Mouse (Mus musculus): Measurements from ENCODE around the gene Erbb2. TPM values are rescaled to one million over a fixed set of nuclear protein-coding genes. Genes with fewer than 3 reads are reported as not detected.

Gene Erbb2
- total RNA-seq, 2 experiments from 2014 or later, result 3.9 to 5.3 TPM

DNA sequence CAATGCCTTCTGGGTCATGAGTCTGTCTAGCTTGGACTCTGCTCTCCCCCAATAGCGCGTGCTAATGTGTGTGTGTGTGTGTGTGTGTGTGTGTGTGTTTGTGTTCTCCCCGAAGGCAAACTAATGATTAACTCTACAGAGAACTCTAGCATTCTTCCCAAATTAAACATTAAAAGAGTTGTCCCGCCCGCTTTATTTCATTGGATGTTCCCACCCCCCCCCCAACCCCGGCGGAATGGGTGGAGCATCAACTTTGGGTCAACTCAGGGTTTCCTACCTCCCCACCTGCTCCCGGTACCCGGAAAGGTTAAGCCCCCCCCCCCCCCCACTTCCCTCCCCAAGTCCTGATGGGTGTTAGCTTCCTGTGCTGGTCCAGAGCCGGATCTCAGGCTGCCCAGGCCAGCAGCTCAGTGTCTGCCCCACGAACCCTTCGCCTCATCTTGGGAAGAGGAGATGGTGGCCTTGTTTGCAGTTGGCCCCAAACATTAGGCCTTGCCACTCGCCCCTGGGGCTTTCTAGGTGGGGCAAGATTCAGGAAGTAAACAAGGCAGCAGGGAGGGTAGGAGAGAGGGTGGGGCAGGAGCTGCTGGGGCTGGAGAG is 36.0 kb downstream of the Erbb2 start:
- intact Hi-C loops (cut with DNase I; ENCODE audit: low total_unique reads), result no loop called here
- no peak for DNase-seq

- intact Hi-C loops (cut with DNase I; ENCODE audit: low total_unique reads), result no loop called here
- no peak for DNase-seq
Observed at GRCm38 (mm10) chr11:98449419-98449818, 37.1 kb downstream of the Erbb2 start.

DNA sequence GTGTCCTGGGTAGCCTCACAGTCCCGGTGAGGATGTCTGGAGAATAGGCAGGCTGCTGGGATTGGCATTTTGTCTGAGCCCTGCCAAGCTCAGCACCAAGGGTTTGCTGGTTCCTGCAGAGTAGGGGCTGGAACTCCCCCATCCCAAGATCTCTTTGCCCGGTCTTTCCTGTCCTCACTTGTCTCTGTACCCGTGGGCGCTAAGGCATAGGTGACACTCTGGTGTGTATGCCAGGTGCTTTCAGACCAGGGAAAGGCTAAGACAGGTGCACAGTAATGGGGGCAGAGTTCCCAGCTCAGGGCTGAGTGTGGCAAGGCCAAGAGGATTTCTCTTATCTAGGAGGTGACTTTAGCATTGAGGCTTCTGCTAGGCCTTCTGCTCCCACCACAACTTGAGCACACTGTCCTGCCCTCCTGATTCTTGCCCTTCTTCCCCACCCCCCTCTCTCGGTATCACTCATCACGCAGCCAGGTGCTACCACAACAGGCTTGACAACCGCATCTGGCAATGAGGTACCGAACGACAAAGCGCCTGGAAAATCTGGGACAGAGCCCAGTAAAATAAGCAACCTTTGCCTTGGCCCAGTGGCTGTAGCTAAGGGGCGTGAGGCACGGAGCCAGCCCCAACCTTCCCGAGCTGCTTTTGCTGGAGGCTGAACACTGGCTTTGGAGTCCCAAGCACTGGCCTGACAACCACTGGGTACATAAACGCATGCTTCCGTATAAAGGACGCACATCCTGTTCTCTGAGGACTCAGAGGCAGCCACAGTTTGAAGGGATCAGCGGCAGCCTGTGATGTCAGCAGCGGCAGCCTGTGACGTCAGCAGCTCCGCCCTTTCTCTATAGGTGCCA is 37.9 kb downstream of the Erbb2 start:
- no peak for DNase-seq
- intact Hi-C loops (cut with DNase I; ENCODE audit: low total_unique reads), result loop anchor here (10.0 kb wide), 1 partner anchor 185 kb away; no protein-coding TSS in a partner anchor

DNA sequence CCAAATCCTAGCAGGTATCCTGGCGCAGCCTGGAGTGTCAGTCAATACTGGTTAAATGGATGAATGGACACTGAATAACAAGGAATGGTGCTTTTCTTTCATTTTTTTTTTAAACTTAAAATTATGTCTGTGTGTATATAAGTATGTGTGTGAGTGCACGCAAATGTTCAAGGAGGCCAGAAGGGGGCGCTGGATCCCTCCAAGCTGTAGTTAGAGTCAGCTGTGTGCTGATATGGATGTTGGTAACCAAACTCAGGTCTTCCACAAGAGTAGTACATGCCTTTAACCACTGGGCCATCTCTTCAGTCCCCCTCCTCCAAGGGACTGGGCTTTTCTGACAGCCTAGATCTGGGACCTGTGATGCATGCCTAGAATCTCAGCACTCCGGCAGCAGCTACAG is 43.2 kb downstream of the Erbb2 start:
- no peak for DNase-seq
- intact Hi-C loops (cut with DNase I; ENCODE audit: low total_unique reads), result loop anchor here (5.0 to 10.0 kb wide), 2 partner anchors 113 to 191 kb away; no protein-coding TSS in a partner anchor

- no peak for DNase-seq
- intact Hi-C loops (cut with DNase I; ENCODE audit: low total_unique reads), result loop anchor here (5.0 to 10.0 kb wide), 2 partner anchors 114 to 192 kb away; no protein-coding TSS in a partner anchor
Observed at GRCm38 (mm10) chr11:98456545-98456944, 44.3 kb downstream of the Erbb2 start.

DNA sequence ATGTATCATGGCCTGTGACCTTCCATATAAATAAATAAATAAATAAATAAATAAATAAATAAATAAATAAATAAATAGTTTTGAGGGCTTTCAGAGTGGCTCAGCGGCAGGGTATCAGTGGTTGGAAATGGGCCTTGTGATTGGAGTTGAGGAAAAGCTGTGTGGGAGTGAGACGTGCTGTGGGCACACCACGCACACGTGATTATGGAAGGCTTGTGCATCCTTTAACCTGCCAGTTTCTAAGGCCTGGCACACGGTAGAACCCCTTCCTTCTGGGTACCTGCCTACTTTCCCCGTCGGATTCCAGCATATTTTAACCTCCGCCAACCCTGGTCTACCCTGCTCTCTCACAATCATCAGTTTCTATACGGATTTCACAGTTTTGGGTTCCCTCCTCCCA is 44.7 kb downstream of the Erbb2 start:
- intact Hi-C loops (cut with DNase I; ENCODE audit: low total_unique reads), result loop anchor here (5.0 to 10.0 kb wide), 2 partner anchors 115 to 192 kb away; no protein-coding TSS in a partner anchor
- DNase-seq, result no peak

- peak; percentile 81 for DNase-seq
- intact Hi-C loops (cut with DNase I; ENCODE audit: low total_unique reads), result loop anchor here (5.0 to 10.0 kb wide), 2 partner anchors 115 to 193 kb away; no protein-coding TSS in a partner anchor
Observed at GRCm38 (mm10) chr11:98457367-98458120, 45.3 kb downstream of the Erbb2 start.

- DNase-seq, result no peak
- intact Hi-C loops (cut with DNase I; ENCODE audit: low total_unique reads), result loop anchor here (5.0 to 10.0 kb wide), 2 partner anchors 116 to 194 kb away; no protein-coding TSS in a partner anchor
Observed at GRCm38 (mm10) chr11:98458121-98458990, 46.1 kb downstream of the Erbb2 start.

DNA sequence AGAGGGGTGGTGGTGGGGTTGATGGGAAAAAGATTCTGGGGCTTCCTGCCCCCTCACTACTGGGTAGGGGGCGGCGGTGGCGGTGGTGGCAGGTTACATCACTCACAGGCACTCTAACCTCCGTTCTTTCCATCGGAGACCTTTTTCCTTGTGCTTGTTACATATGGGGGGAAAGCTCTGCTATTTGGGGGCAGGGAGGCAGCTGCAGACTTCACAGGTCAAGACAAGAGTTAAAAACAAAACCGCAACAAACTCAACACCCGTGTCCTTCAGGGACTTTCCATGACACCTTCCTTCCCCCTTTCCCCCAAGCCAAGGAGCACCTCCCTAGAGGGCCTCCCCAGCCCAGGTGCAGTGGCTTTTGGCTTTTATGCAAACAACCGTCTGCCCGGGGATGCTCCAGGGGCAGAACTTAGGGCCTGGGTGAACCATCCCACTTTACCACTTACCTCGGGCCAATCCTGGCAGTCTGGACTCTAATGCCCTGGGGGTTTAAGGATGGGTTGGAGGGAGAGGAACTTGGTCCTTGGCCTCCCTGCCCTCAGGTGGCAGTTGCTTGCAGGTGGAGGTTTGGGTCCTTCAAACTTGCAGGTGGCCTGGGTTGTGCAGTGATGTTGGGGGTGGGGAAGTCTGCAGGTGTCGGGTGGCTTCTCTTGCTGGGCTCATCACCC is 46.9 kb downstream of the Erbb2 start:
- intact Hi-C loops (cut with DNase I; ENCODE audit: low total_unique reads), result loop anchor here (5.0 to 10.0 kb wide), 2 partner anchors 117 to 194 kb away; no protein-coding TSS in a partner anchor
- DNase-seq, result no peak

- DNase-seq, result no peak
- intact Hi-C loops (cut with DNase I; ENCODE audit: low total_unique reads), result loop anchor here (5.0 to 10.0 kb wide), 2 partner anchors 118 to 195 kb away; no protein-coding TSS in a partner anchor
Observed at GRCm38 (mm10) chr11:98459860-98460259, 47.6 kb downstream of the Erbb2 start.

DNA sequence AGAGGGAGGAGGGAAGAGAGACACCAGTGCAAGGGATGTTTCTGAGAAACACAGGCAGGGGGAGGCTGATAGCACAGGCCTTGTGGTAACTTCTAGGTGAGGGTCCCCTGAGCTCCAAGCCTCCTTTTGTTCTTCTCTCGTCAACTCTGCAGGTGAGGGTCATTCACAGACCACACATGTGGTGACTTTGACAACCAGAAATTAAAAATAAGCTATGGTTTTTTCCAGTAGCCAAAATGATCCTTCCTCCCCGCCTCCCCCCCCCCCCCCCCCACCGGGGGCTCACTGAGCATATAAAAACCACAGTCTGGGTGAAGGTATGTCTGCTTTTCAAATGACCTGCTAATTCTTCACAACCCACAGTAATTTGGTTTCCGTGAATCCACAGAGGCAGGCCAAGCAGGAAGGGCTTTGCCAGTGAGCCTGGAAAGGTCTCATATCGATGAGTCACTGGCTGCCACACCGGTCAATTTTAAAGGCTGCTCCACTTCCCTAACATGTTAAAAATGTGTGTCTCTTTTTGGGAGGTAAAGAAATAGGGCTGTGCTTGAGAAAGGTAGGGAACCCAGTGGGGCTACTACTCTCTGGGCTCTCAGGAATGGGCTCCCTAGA is 48.9 kb downstream of the Erbb2 start:
- intact Hi-C loops (cut with DNase I; ENCODE audit: low total_unique reads), result no loop called here
- DNase-seq, result no peak

DNA sequence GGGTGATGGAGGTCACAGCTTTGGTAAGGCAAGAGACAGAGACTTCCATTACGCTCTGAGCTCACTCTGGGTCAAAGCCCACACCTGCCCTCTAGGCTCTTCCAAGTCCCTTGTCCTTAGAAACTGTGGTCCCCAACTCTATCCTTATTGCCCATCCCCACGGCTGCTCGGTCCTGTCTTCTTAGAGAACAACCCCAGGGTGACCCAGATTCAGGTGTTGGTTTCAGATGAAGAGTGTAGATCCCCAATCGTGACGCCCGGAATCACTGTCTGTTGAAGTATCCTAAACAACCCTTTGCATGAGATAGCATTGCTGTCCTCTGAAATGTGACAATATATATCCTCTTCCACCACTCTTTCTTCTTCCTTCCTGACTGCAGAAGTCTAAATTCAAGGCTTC is 50.0 kb downstream of the Erbb2 start:
- intact Hi-C loops (cut with DNase I; ENCODE audit: low total_unique reads), result no loop called here
- no peak for DNase-seq

DNA sequence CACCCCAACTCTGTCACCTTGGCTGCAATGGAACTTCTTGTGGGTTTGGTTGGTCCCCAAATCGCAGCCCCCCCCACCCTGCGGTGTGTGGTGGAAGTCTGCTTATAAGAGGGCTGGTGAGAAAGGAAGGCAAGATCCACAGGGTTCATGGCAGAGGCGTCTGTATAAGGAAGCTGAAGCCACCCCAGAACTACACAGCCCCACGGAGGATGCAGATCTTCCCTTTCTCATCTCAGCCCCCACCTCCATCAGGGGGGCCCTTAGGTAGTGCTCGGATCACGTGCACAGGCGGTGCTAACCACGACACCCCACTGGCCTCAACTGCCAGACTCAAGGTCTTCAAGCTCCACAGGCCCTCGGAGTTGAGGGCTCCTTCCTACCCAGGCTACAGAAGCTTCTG is 51.6 kb downstream of the Erbb2 start:
- DNase-seq, result no peak
- intact Hi-C loops (cut with DNase I; ENCODE audit: low total_unique reads), result no loop called here

- DNase-seq, result no peak
- intact Hi-C loops (cut with DNase I; ENCODE audit: low total_unique reads), result no loop called here
Observed at GRCm38 (mm10) chr11:98464516-98464915, 52.2 kb downstream of the Erbb2 start.

GRCm38 (mm10) chr11:98469761-98470714 is 57.8 kb downstream of the Erbb2 start:
- intact Hi-C loops (cut with DNase I; ENCODE audit: low total_unique reads), result no loop called here

GRCm38 (mm10) chr11:98470795-98471194 is 58.5 kb downstream of the Erbb2 start:
- intact Hi-C loops (cut with DNase I; ENCODE audit: low total_unique reads), result no loop called here
- no peak for DNase-seq

More at GRCm38 (mm10) chr11:98469761-98470714, 57.8 kb downstream of the Erbb2 start:
- no peak for DNase-seq

GRCm38 (mm10) chr11:98472696-98473095 is 60.4 kb downstream of the Erbb2 start:
- no peak for DNase-seq
- intact Hi-C loops (cut with DNase I; ENCODE audit: low total_unique reads), result no loop called here
